Mouse (Mus musculus) limb, embryonic 11.5 days (tissue): ENCODE measurements around the gene Ndrg4. TPM values are rescaled to one million over a fixed set of nuclear protein-coding genes. Genes with fewer than 3 reads are reported as not detected.
A peak's percentile ranks its signal among the peaks of the same experiment; 100 is the strongest.

Experiments used
- ATAC-seq: fragments of 200-750 bp; cut with Nextera tagmentation; 2 replicates; pipeline ENCODE4 v1.8.0; 2017; ENCODE audit warnings: low read depth; ENCODE audit not compliant: insufficient number of reproducible peaks, low FRiP score, low TSS enrichment
- DNase-seq: peaks from one replicate; pipeline ENCODE4 v3.0.0-alpha.2; 2015; ENCODE audit warnings: low spot score
- H3K27ac ChIP-seq: fragments of 300-500 bp; sonication (generic); replicated peaks from 2 replicates; pipeline ENCODE4 v1.5.1; 2014; ENCODE audit warnings: low read depth, mild to moderate bottlenecking, low read length
- H3K27me3 ChIP-seq: fragments of 300-500 bp; sonication (generic); 2 replicates; pipeline ENCODE4 v1.6.1; 2014; ENCODE audit warnings: mild to moderate bottlenecking, low read length, mixed read lengths; ENCODE audit not compliant: control insufficient read depth, insufficient read depth
- H3K36me3 ChIP-seq: fragments of 300-500 bp; sonication (generic); 2 replicates; pipeline ENCODE4 v1.6.1; 2014; ENCODE audit warnings: mild to moderate bottlenecking, low read length, moderate library complexity, mixed read lengths; ENCODE audit not compliant: control insufficient read depth, insufficient read depth
- H3K4me1 ChIP-seq: fragments of 300-500 bp; sonication (generic); 2 replicates; pipeline ENCODE4 v1.6.1; 2014; ENCODE audit warnings: low read length, mixed read lengths; ENCODE audit not compliant: control insufficient read depth, insufficient read depth
- H3K4me2 ChIP-seq: fragments of 300-500 bp; sonication (generic); 2 replicates; pipeline ENCODE4 v1.6.1; 2014; ENCODE audit warnings: low read depth, mild to moderate bottlenecking, moderate library complexity; ENCODE audit not compliant: severe bottlenecking
- H3K4me3 ChIP-seq: fragments of 300-500 bp; sonication (generic); 2 replicates; pipeline ENCODE4 v1.5.1; 2014; ENCODE audit warnings: low read depth, low read length
- H3K9ac ChIP-seq: fragments of 300-500 bp; sonication (generic); 2 replicates; pipeline ENCODE4 v1.6.1; 2014; ENCODE audit warnings: mild to moderate bottlenecking, low read length
- H3K9me3 ChIP-seq: fragments of 300-500 bp; sonication (generic); 2 replicates; pipeline ENCODE4 v1.6.1; 2016; ENCODE audit warnings: low read length; ENCODE audit not compliant: control insufficient read depth
- WGBS: fragments of 180-500 bp; shearing (Covaris S2); extraction: QIAGEN DNeasy Blood & Tissue Kit; methylation state at CpG from one replicate; pipeline ENCODE4 v1.1.7; 2014; 5-methylcytosine and 5-hydroxymethylcytosine counted together
- polyA plus RNA-seq: library from polyadenylated mRNA; unstranded; fragments of >200 nt; fragmentation: Nextera tagmentation; extraction: Ambion mirVana; gene quantifications from 2 replicates; pipeline ENCODE4 v1.2.1, GENCODE M21; 2014

Ndrg4 gene
- polyA plus RNA-seq: 8.7 and 11.3 TPM in 2 replicates

DNA sequence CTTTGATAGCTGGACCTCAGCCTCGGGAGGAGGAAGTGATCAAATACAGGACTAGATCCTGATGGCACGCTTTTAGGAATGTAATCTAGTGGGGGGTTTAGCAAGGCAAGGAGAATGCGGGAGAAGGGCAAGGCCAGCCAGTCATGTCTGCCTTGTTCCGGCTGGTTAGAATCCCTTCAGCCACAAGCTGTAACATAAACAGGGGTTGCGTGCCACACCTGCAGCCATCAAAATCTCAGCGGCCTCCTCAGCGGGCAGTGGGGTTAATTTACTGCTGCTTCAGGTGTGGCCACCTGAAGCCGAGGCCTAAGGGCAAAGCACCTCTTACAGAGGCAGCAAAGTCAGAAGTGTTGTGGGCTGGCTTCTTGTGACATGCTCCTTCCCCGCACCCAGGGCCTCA is at the start of gene Ndrg4:
Gene Ndrg4, plus strand, starts transcription at position 350 of the 400 bp plus-strand sequence.
- peak within 1 kb of the TSS; percentile 89 for H3K4me2 ChIP-seq
- H3K9ac ChIP-seq: peak within 1 kb of the TSS; percentile 43; the same call in 1 of the 2 replicates
- ATAC-seq (no peak), DNase-seq (peak; percentile 23)
- 30% methylated on average over 9 of the region's 9 CpGs for WGBS
- H3K27me3 ChIP-seq: peaks cover 51% of the 10 kb centered on the region
- H3K4me1 ChIP-seq: no peaks in the 10 kb centered on the region
- H3K4me3 ChIP-seq: peak within 1 kb of the TSS; percentile 52
- no peaks in the 10 kb centered on the region for H3K9me3 ChIP-seq
- no peaks in the 10 kb centered on the region for H3K36me3 ChIP-seq
- no peak within 1 kb of the TSS for H3K27ac ChIP-seq

DNA sequence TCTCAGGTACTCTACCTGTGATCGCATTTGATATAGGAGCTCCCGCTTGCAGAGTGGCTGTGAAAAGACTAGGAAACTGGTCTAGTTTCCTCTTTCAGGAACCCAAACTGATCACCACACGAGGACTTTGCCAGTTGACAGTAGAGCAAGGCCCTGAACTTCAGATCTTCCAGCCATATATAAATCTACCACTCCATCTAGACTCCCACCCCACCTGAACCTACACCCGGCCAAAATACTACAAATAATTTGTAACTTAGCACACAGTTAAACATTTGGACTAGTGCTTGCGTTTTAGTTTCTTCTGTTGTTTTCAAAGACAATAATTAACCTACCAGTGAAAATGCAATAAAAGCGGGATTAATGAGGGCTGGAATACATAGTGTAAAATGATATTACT is 43.9 kb upstream of the Ndrg4 start:
- Histone ChIP-seq H3K9ac (no peak overlapping the region), H3K4me3 (no peak overlapping the region), H3K4me2 (no peak overlapping the region), H3K36me3 (no peaks in the 10 kb centered on the region), H3K4me1 (no peaks in the 10 kb centered on the region; the same call in 1 of the 2 replicates), H3K27ac (no peak overlapping the region), H3K9me3 (no peaks in the 10 kb centered on the region), H3K27me3 (no peaks in the 10 kb centered on the region)
- DNase-seq (no peak), ATAC-seq (no peak)
- 83% methylated on average over 6 of the region's 6 CpGs for WGBS

- peak within 1 kb of the TSS; percentile 54 for H3K4me2 ChIP-seq
- DNase-seq: peak; percentile 97
- no peaks in the 10 kb centered on the region for H3K36me3 ChIP-seq
- peak within 1 kb of the TSS; percentile 70 for H3K4me3 ChIP-seq
- 1% methylated on average over 50 of the region's 52 CpGs for WGBS
- no peaks in the 10 kb centered on the region; the same call in 1 of the 2 replicates for H3K4me1 ChIP-seq
- H3K9ac ChIP-seq: peak within 1 kb of the TSS; percentile 66
- no peak within 1 kb of the TSS for H3K27ac ChIP-seq
- no peaks in the 10 kb centered on the region for H3K27me3 ChIP-seq
- peak; percentile 92 for ATAC-seq
- H3K9me3 ChIP-seq: no peaks in the 10 kb centered on the region
These were observed 43.3 kb upstream of the Ndrg4 start, which contains the start of gene Gins3 for GRCm38 (mm10) chr8:95633262-95634062. Gene Gins3, plus strand, starts transcription at chr8:95633453.

- Histone ChIP-seq H3K4me2 (peak overlapping the region; percentile 54), H3K27me3 (no peaks in the 10 kb centered on the region), H3K4me3 (peak overlapping the region; percentile 70), H3K4me1 (no peaks in the 10 kb centered on the region; the same call in 1 of the 2 replicates), H3K36me3 (no peaks in the 10 kb centered on the region), H3K27ac (no peak overlapping the region), H3K9me3 (no peaks in the 10 kb centered on the region), H3K9ac (peak overlapping the region; percentile 66)
- ATAC-seq (no peak), DNase-seq (no peak)
- 5% methylated on average over 6 of the region's 6 CpGs for WGBS
These were observed 42.8 kb upstream of the Ndrg4 start for GRCm38 (mm10) chr8:95634063-95634340.

DNA sequence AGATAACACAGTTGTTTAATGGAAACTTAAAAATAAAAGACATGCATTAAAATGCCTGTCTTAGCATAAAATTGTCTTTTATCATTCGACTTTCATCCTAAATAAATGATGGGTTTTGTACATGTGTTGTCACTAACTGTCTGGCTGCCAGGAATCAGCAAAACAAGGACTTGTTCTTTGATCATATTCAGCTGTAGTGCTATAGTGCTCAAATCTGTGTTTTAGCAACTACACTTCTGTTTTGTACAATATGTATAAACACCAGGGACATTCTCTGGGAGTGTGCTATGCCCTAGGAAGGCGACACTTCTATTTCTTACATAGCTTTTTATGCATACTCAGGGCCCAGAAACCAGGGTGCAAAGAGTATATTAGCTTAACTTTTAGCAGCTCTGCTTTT is 31.8 kb upstream of the Ndrg4 start:
- no peak overlapping the region for H3K27ac ChIP-seq
- DNase-seq (no peak), ATAC-seq (no peak)
- H3K9me3 ChIP-seq: no peaks in the 10 kb centered on the region
- WGBS: 92% methylated on average over 2 of the region's 2 CpGs
- H3K4me2 ChIP-seq: no peak overlapping the region
- H3K4me1 ChIP-seq: no peaks in the 10 kb centered on the region
- H3K36me3 ChIP-seq: no peaks in the 10 kb centered on the region; the same call in 1 of the 2 replicates
- H3K27me3 ChIP-seq: no peaks in the 10 kb centered on the region
- H3K4me3 ChIP-seq: no peak overlapping the region
- H3K9ac ChIP-seq: no peak overlapping the region

- no peak overlapping the region for H3K4me2 ChIP-seq
- H3K27ac ChIP-seq: no peak overlapping the region
- no peak for ATAC-seq
- no peak overlapping the region for H3K9ac ChIP-seq
- H3K27me3 ChIP-seq: no peaks in the 10 kb centered on the region
- no peak overlapping the region for H3K4me3 ChIP-seq
- no peaks in the 10 kb centered on the region for H3K4me1 ChIP-seq
- H3K36me3 ChIP-seq: no peaks in the 10 kb centered on the region
- 75% methylated on average over 3 of the region's 3 CpGs for WGBS
- H3K9me3 ChIP-seq: no peaks in the 10 kb centered on the region
- DNase-seq: no peak
These were observed 28.5 kb upstream of the Ndrg4 start for GRCm38 (mm10) chr8:95648251-95648650.

- no peaks in the 10 kb centered on the region for H3K27me3 ChIP-seq
These were observed 23.4 kb upstream of the Ndrg4 start for GRCm38 (mm10) chr8:95653351-95653750.

GRCm38 (mm10) chr8:95655831-95656230 is 20.9 kb upstream of the Ndrg4 start:
- Histone ChIP-seq H3K4me3 (no peak overlapping the region), H3K9me3 (no peaks in the 10 kb centered on the region), H3K27ac (no peak overlapping the region), H3K36me3 (no peaks in the 10 kb centered on the region), H3K27me3 (no peaks in the 10 kb centered on the region), H3K4me2 (no peak overlapping the region), H3K9ac (no peak overlapping the region), H3K4me1 (no peaks in the 10 kb centered on the region)
- no peak for ATAC-seq
- WGBS: 83% methylated on average over 7 of the region's 7 CpGs
- no peak for DNase-seq

More at GRCm38 (mm10) chr8:95653351-95653750, 23.4 kb upstream of the Ndrg4 start:
- Histone ChIP-seq H3K27ac (no peak overlapping the region), H3K4me3 (no peak overlapping the region), H3K4me1 (no peaks in the 10 kb centered on the region), H3K36me3 (no peaks in the 10 kb centered on the region), H3K4me2 (no peak overlapping the region), H3K9me3 (no peaks in the 10 kb centered on the region), H3K9ac (no peak overlapping the region)
- WGBS: 77% methylated on average over 5 of the region's 5 CpGs
- DNase-seq (no peak), ATAC-seq (no peak)
